Mouse (Mus musculus) midbrain, embryonic 15.5 days (tissue): ENCODE measurements at regions not wholly inside any gene's neighbourhood (a gene's known extent, or its start where the extent isn't known, plus 50 kb on each side); places are given as distances from the start of the nearest gene placed in this dataset.

Source experiments
- ATAC-seq: fragments of 200-750 bp; cut with Nextera tagmentation; replicated peaks from 2 replicates; pipeline ENCODE4 v1.8.0; 2017; ENCODE audit warnings: moderate TSS enrichment
- H3K27ac ChIP-seq: fragments of 300-500 bp; sonication (generic); 2 replicates; pipeline ENCODE4 v1.5.1; 2015; ENCODE audit warnings: mild to moderate bottlenecking, inconsistent platforms
- H3K27me3 ChIP-seq: fragments of 300-500 bp; sonication (generic); replicated peaks from 2 replicates; pipeline ENCODE4 v1.6.1; 2015; ENCODE audit warnings: inconsistent platforms
- H3K36me3 ChIP-seq: fragments of 300-500 bp; sonication (generic); replicated peaks from 2 replicates; pipeline ENCODE4 v1.6.1; 2015; ENCODE audit warnings: inconsistent platforms
- H3K4me1 ChIP-seq: fragments of 300-500 bp; sonication (generic); 2 replicates; pipeline ENCODE4 v1.6.1; 2015; ENCODE audit warnings: inconsistent platforms
- H3K4me2 ChIP-seq: fragments of 300-500 bp; sonication (generic); 2 replicates; pipeline ENCODE4 v1.6.1; 2015; ENCODE audit warnings: inconsistent platforms, mild to moderate bottlenecking, moderate library complexity
- H3K4me3 ChIP-seq: fragments of 300-500 bp; sonication (generic); 2 replicates; pipeline ENCODE4 v1.5.1; 2015; ENCODE audit warnings: mild to moderate bottlenecking, inconsistent platforms
- H3K9ac ChIP-seq: fragments of 300-500 bp; sonication (generic); 2 replicates; pipeline ENCODE4 v1.6.1; 2015; ENCODE audit warnings: mild to moderate bottlenecking, inconsistent platforms
- H3K9me3 ChIP-seq: fragments of 300-500 bp; sonication (generic); 2 replicates; pipeline ENCODE4 v1.6.1; 2016; ENCODE audit warnings: inconsistent platforms
- WGBS: fragments of 180-500 bp; shearing (Covaris S2); methylation state at CpG from one replicate; pipeline ENCODE4 v1.1.7; 2015; ENCODE audit warnings: mixed read lengths; 5-methylcytosine and 5-hydroxymethylcytosine counted together

DNA sequence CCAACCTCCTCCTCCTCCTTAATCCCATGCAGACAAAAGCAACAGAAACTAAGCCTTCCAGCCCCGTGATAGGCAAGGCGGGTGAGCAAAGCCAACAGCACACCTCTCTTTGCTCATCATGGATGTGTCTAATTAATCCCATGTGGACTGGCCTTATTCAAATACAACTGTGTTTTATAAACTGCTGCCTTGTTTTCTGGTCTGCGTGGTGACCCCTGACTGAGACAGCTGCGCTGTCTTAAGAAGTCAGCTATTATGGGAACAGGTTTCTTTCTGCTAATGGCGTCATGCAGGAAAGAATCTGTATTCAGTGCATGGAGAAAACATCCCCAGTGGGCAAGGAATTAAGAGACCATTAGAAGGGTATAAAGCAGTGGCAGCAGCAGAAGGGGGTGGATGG is 161.6 kb upstream of the Kiz start:
- H3K4me2 ChIP-seq: peak overlapping the region; percentile 30
- H3K27ac ChIP-seq: peak overlapping the region; percentile 19; the same call in 1 of the 2 replicates
- H3K4me3 ChIP-seq: no peak overlapping the region
- H3K36me3 ChIP-seq: no peaks in the 10 kb centered on the region
- 8% methylated on average over 5 of the region's 5 CpGs for WGBS
- no peaks in the 10 kb centered on the region for H3K27me3 ChIP-seq
- H3K9ac ChIP-seq: no peak overlapping the region
- ATAC-seq: peak; percentile 84
- peaks cover 13% of the 10 kb centered on the region for H3K4me1 ChIP-seq
- no peaks in the 10 kb centered on the region for H3K9me3 ChIP-seq

GRCm38 (mm10) chr2:146696277-146696676 is 159.4 kb upstream of the Kiz start:
- H3K9me3 ChIP-seq: no peaks in the 10 kb centered on the region
- WGBS: 88% methylated on average over 2 of the region's 2 CpGs
- H3K4me2 ChIP-seq: no peak overlapping the region
- peaks cover 13% of the 10 kb centered on the region for H3K4me1 ChIP-seq
- no peak overlapping the region for H3K9ac ChIP-seq
- ATAC-seq: no peak
- no peaks in the 10 kb centered on the region for H3K36me3 ChIP-seq
- no peaks in the 10 kb centered on the region for H3K27me3 ChIP-seq
- no peak overlapping the region for H3K27ac ChIP-seq
- H3K4me3 ChIP-seq: no peak overlapping the region

DNA sequence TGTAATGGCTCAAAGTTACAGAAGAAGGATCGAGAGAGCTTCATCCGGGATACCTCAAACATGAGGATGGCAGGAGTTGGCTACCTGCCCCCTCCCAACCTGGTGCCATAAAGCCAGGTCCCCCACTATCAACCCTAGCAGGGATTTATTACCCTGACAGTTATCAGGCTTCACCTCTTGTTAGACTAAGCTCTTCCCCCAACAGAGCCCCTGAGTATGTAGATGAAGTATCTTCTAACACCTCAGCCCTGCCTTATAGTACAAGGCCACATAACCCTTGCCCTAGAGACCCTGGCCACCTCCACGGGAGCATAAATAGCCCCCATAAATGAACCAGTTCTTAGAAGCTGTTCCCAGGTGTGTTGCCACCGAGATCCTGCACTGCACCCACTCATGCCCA is 158.9 kb upstream of the Kiz start:
- no peak overlapping the region for H3K4me3 ChIP-seq

GRCm38 (mm10) chr2:146710676-146711075 is 145.0 kb upstream of the Kiz start:
- Histone ChIP-seq H3K36me3 (no peaks in the 10 kb centered on the region), H3K27ac (peak overlapping the region; percentile 10; the same call in 1 of the 2 replicates), H3K4me1 (peaks cover 6% of the 10 kb centered on the region), H3K9ac (no peak overlapping the region), H3K9me3 (no peaks in the 10 kb centered on the region), H3K4me3 (no peak overlapping the region), H3K4me2 (peak overlapping the region; percentile 10; the same call in 1 of the 2 replicates), H3K27me3 (peaks cover 3% of the 10 kb centered on the region; the same call in 1 of the 2 replicates)
- ATAC-seq: peak; percentile 90
- 34% methylated on average over 8 of the region's 8 CpGs for WGBS

More for the DNA sequence above, 158.9 kb upstream of the Kiz start:
- WGBS: 94% methylated on average over 4 of the region's 4 CpGs
- Histone ChIP-seq H3K27ac (no peak overlapping the region), H3K4me2 (no peak overlapping the region), H3K27me3 (no peaks in the 10 kb centered on the region), H3K4me1 (peaks cover 13% of the 10 kb centered on the region), H3K9me3 (no peaks in the 10 kb centered on the region), H3K36me3 (no peaks in the 10 kb centered on the region), H3K9ac (no peak overlapping the region)
- no peak for ATAC-seq

DNA sequence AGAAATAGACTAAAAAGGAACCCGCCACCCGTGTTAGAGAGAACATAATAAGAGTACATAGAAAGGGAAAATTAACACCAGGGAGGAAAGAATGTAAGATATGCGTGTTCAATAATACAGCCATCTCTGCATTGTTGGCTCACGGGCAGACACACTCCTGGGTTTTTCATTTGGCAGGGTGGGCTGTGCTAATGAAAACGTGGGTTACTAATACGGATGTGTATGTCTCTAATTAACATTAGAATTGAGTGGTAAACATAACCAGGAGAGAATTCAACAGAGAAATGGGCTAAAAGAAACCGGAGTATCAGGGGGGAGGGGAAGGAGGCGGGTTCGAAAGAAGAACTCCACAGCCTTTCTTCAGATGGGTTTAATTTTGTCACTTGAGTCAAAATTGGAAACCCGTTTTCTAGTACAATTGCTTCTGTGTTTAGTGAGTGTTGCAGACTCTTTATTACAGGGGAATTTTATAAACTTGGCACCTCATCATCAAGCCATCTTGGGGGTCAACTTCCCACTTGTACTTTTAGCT is 134.4 kb upstream of the Kiz start:
- 11% methylated on average over 10 of the region's 10 CpGs for WGBS
- no peak overlapping the region for H3K9ac ChIP-seq
- peaks cover 20% of the 10 kb centered on the region; the same call in 1 of the 2 replicates for H3K27me3 ChIP-seq
- H3K4me3 ChIP-seq: no peak overlapping the region
- peak overlapping the region; percentile 10; the same call in 1 of the 2 replicates for H3K4me2 ChIP-seq
- peaks cover 39% of the 10 kb centered on the region for H3K4me1 ChIP-seq
- ATAC-seq: no peak
- H3K9me3 ChIP-seq: no peaks in the 10 kb centered on the region
- 0 out of 2 replicates have a peak overlapping the region, but pooled peaks have one; percentile 12 for H3K27ac ChIP-seq
- H3K36me3 ChIP-seq: no peaks in the 10 kb centered on the region

- Histone ChIP-seq H3K27ac (peak overlapping the region; percentile 72), H3K4me1 (peaks cover 39% of the 10 kb centered on the region), H3K9me3 (no peaks in the 10 kb centered on the region), H3K4me2 (peak overlapping the region; percentile 18; the same call in 1 of the 2 replicates), H3K9ac (no peak overlapping the region), H3K36me3 (no peaks in the 10 kb centered on the region), H3K27me3 (peaks cover 15% of the 10 kb centered on the region; the same call in 1 of the 2 replicates), H3K4me3 (no peak overlapping the region)
- 5% methylated on average over 8 of the region's 8 CpGs for WGBS
- no peak; the same call in 1 of the 2 replicates for ATAC-seq
These were observed 133.2 kb upstream of the Kiz start for GRCm38 (mm10) chr2:146722351-146723025.

DNA sequence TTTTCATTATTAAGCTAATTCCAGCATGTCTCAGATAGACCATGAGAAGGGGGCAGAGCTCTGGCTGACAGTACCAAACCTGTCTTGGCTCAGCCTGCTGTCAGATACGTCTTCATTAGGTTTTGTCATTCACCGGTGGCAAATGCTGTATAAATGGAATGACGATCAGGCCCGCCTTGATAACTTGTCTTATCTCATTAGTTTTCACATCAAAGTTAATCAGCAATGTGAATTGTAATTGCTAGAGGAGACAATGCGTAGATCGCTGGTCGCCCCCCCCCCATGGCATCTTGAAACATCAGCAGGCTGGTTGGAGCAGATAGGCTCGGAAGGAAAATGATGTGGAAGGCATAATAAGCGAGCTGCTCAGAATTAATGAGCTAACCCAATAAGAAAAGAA is 132.5 kb upstream of the Kiz start:
- Histone ChIP-seq H3K27me3 (peaks cover 15% of the 10 kb centered on the region; the same call in 1 of the 2 replicates), H3K9me3 (no peaks in the 10 kb centered on the region), H3K36me3 (no peaks in the 10 kb centered on the region), H3K9ac (no peak overlapping the region), H3K4me2 (peak overlapping the region; percentile 15; the same call in 1 of the 2 replicates), H3K27ac (peak overlapping the region; percentile 72), H3K4me1 (peaks cover 39% of the 10 kb centered on the region), H3K4me3 (no peak overlapping the region)
- 11% methylated on average over 9 of the region's 9 CpGs for WGBS
- ATAC-seq: peak; percentile 75

- Histone ChIP-seq H3K27me3 (peaks cover 15% of the 10 kb centered on the region; the same call in 1 of the 2 replicates), H3K36me3 (no peaks in the 10 kb centered on the region), H3K27ac (peak overlapping the region; percentile 72), H3K4me3 (no peak overlapping the region), H3K4me1 (peaks cover 39% of the 10 kb centered on the region), H3K9ac (no peak overlapping the region), H3K4me2 (no peak overlapping the region), H3K9me3 (no peaks in the 10 kb centered on the region)
- peak; percentile 41 for ATAC-seq
- WGBS: 18% methylated on average over 4 of the region's 4 CpGs
These were observed 132.0 kb upstream of the Kiz start for GRCm38 (mm10) chr2:146723671-146724070.

- no peak overlapping the region for H3K4me2 ChIP-seq
- no peaks in the 10 kb centered on the region for H3K36me3 ChIP-seq
- no peaks in the 10 kb centered on the region for H3K9me3 ChIP-seq
- peak; percentile 73 for ATAC-seq
- peaks cover 39% of the 10 kb centered on the region for H3K4me1 ChIP-seq
- H3K4me3 ChIP-seq: no peak overlapping the region
- 16% methylated on average over 10 of the region's 10 CpGs for WGBS
- no peak overlapping the region for H3K9ac ChIP-seq
- H3K27me3 ChIP-seq: peaks cover 12% of the 10 kb centered on the region; the same call in 1 of the 2 replicates
- H3K27ac ChIP-seq: peak overlapping the region; percentile 72
These were observed 131.5 kb upstream of the Kiz start for GRCm38 (mm10) chr2:146724142-146724679.

GRCm38 (mm10) chr2:146724924-146725555 is 130.6 kb upstream of the Kiz start:
- H3K4me1 ChIP-seq: peaks cover 39% of the 10 kb centered on the region
- H3K4me3 ChIP-seq: no peak overlapping the region
- H3K9me3 ChIP-seq: no peaks in the 10 kb centered on the region
- peaks cover 12% of the 10 kb centered on the region; the same call in 1 of the 2 replicates for H3K27me3 ChIP-seq
- no peaks in the 10 kb centered on the region for H3K36me3 ChIP-seq
- no peak overlapping the region for H3K9ac ChIP-seq
- peak overlapping the region; percentile 58 for H3K27ac ChIP-seq
- ATAC-seq: no peak
- 14% methylated on average over 9 of the region's 9 CpGs for WGBS
- no peak overlapping the region for H3K4me2 ChIP-seq

- Histone ChIP-seq H3K9me3 (no peaks in the 10 kb centered on the region), H3K36me3 (no peaks in the 10 kb centered on the region), H3K4me3 (no peak overlapping the region), H3K9ac (no peak overlapping the region), H3K27me3 (0 out of 2 replicates have a peak, but pooled peaks cover 8% of the 10 kb centered on the region), H3K27ac (no peak overlapping the region), H3K4me1 (peaks cover 20% of the 10 kb centered on the region), H3K4me2 (no peak overlapping the region)
- no peak for ATAC-seq
These were observed 127.0 kb upstream of the Kiz start for GRCm38 (mm10) chr2:146728693-146729092.

- Histone ChIP-seq H3K27me3 (0 out of 2 replicates have a peak, but pooled peaks cover 4% of the 10 kb centered on the region), H3K4me2 (no peak overlapping the region), H3K4me1 (no peaks in the 10 kb centered on the region), H3K9ac (no peak overlapping the region), H3K36me3 (no peaks in the 10 kb centered on the region), H3K9me3 (no peaks in the 10 kb centered on the region), H3K27ac (no peak overlapping the region), H3K4me3 (no peak overlapping the region)
- WGBS: 32% methylated on average over 3 of the region's 3 CpGs
- ATAC-seq: no peak
These were observed 124.6 kb upstream of the Kiz start for GRCm38 (mm10) chr2:146731081-146731480.
